Mouse (Mus musculus) cortical plate, adult 2 months (tissue): ENCODE data around the gene 1700069L16Rik. TPM values are rescaled to one million over a fixed set of nuclear protein-coding genes. Genes with fewer than 3 reads are reported as not detected.
A peak's percentile ranks its signal among the peaks of the same experiment; 100 is the strongest.

ENCODE experiments used
- H3K27ac ChIP-seq: fragments of 200-500 bp; 2 replicates; pipeline ENCODE4 v1.5.1; 2012; ENCODE audit warnings: low read length, control low read depth, inconsistent platforms; ENCODE audit not compliant: insufficient read depth
- H3K4me1 ChIP-seq: fragments of 200-500 bp; 2 replicates; pipeline ENCODE4 v1.6.1; 2011; ENCODE audit warnings: low read length; ENCODE audit not compliant: control insufficient read depth, insufficient read depth
- H3K4me3 ChIP-seq: fragments of 200-500 bp; 2 replicates; pipeline ENCODE4 v1.5.1; 2011; ENCODE audit warnings: mild to moderate bottlenecking, low read length, control low read depth; ENCODE audit not compliant: insufficient read depth
- CTCF ChIP-seq: fragments of 200-500 bp; IDR thresholded peaks from 2 replicates; pipeline ENCODE4 v1.5.1; 2011; ENCODE audit warnings: mild to moderate bottlenecking, control low read depth, low read length; ENCODE audit not compliant: insufficient read depth; ENCODE audit errors: extremely low read depth
- POLR2A ChIP-seq: fragments of 200-500 bp; IDR thresholded peaks from 2 replicates; pipeline ENCODE4 v1.6.1; 2011; ENCODE audit warnings: mild to moderate bottlenecking, low read length, control low read depth; ENCODE audit not compliant: insufficient read depth; ENCODE audit errors: extremely low read depth
- polyA plus RNA-seq: library from polyadenylated mRNA; depleted of rRNA; stranded (reverse); fragments of >200 nt; gene quantifications from 2 replicates; pipeline ENCODE4 v1.2.3, GENCODE M21; 2012

1700069L16Rik gene
- polyA plus RNA-seq, 1 experiment = not detected

- Histone ChIP-seq H3K4me1 (0 out of 2 replicates have a peak, but pooled peaks cover 2% of the 10 kb centered on the region), H3K4me3 (no peak overlapping the region), H3K27ac (no peak overlapping the region)
- TF ChIP-seq POLR2A (no peak), CTCF (no peak)
These were observed 30.9 kb upstream of the 1700069L16Rik start for GRCm38 (mm10) chr5:113755347-113756030.

GRCm38 (mm10) chr5:113751521-113752157 is 27.1 kb upstream of the 1700069L16Rik start:
- TF ChIP-seq CTCF (no peak), POLR2A (no peak)
- Histone ChIP-seq H3K4me3 (no peak overlapping the region), H3K4me1 (no peaks in the 10 kb centered on the region), H3K27ac (no peak overlapping the region)

- no peaks in the 10 kb centered on the region for H3K4me1 ChIP-seq
- H3K4me3 ChIP-seq = no peak overlapping the region
- H3K27ac ChIP-seq = no peak overlapping the region
- TF ChIP-seq POLR2A (no peak), CTCF (no peak)
These were observed 24.2 kb upstream of the 1700069L16Rik start for GRCm38 (mm10) chr5:113748556-113749331.

- Histone ChIP-seq H3K4me1 (no peaks in the 10 kb centered on the region), H3K27ac (no peak overlapping the region), H3K4me3 (no peak overlapping the region)
- TF ChIP-seq POLR2A (no peak), CTCF (no peak)
These were observed 23.1 kb upstream of the 1700069L16Rik start for GRCm38 (mm10) chr5:113747629-113748028.

GRCm38 (mm10) chr5:113737607-113738237 is 13.2 kb upstream of the 1700069L16Rik start:
- no peak overlapping the region for H3K4me3 ChIP-seq
- no peak overlapping the region for H3K27ac ChIP-seq
- no peak for TF ChIP-seq POLR2A
- TF ChIP-seq CTCF = no peak
- no peaks in the 10 kb centered on the region; the same call in none of the 2 replicates for H3K4me1 ChIP-seq

- TF ChIP-seq CTCF = no peak
- no peak for TF ChIP-seq POLR2A
- no peak overlapping the region for H3K27ac ChIP-seq
- H3K4me3 ChIP-seq = peak overlapping the region; percentile 97
- H3K4me1 ChIP-seq = no peaks in the 10 kb centered on the region; the same call in none of the 2 replicates
These were observed 12.1 kb upstream of the 1700069L16Rik start for GRCm38 (mm10) chr5:113736522-113737164.

GRCm38 (mm10) chr5:113736113-113736502 is 11.5 kb upstream of the 1700069L16Rik start:
- TF ChIP-seq POLR2A (no peak), CTCF (no peak)
- Histone ChIP-seq H3K27ac (peak overlapping the region; percentile 75; the same call in 1 of the 2 replicates), H3K4me3 (peak overlapping the region; percentile 97), H3K4me1 (no peaks in the 10 kb centered on the region; the same call in none of the 2 replicates)

- no peak for TF ChIP-seq CTCF
- TF ChIP-seq POLR2A = peak; percentile 72
- no peaks in the 10 kb centered on the region; the same call in none of the 2 replicates for H3K4me1 ChIP-seq
- H3K27ac ChIP-seq = peak within 1 kb of the TSS; percentile 75
These were observed 11.0 kb upstream of the 1700069L16Rik start, which contains the start of gene Ficd for GRCm38 (mm10) chr5:113735345-113736112. Gene Ficd (plus strand): TSS chr5:113735803.

More at GRCm38 (mm10) chr5:113735345-113736112, 11.0 kb upstream of the 1700069L16Rik start, which contains the start of gene Ficd:
- peak within 1 kb of the TSS; percentile 97 for H3K4me3 ChIP-seq
